8 mouse cellular contexts compared by ENCODE assay signal in genomic region chr11:59964163-59964758, GRCm38 (mm10). TPM values are rescaled to one million over a fixed set of nuclear protein-coding genes. Genes with fewer than 3 reads are reported as not detected.
DNase-seq lines count a peak whose midpoint lies in the region; ATAC-seq and TF ChIP-seq lines count a peak whose summit lies in the region.

No protein-coding gene starts in this region.

- TF ChIP-seq POLR2A in ES-Bruce4 (IDR thresholded peaks at IDR 0.05; ENCODE audit: insufficient read depth, low read length): no peak

- H3K4me1 ChIP-seq in heart, embryonic 11.5 days (ENCODE audit: control insufficient read depth, insufficient read depth, low read length): peaks cover 56% of the 10 kb centered on the region
- H3K4me1 ChIP-seq in ES-Bruce4 (ENCODE audit: control insufficient read depth, insufficient read depth, low read length): no peaks in the 10 kb centered on the region
- H3K4me1 ChIP-seq in embryonic facial prominence, embryonic 11.5 days (ENCODE audit: control insufficient read depth, insufficient read depth, low read length): peaks cover 5% of the 10 kb centered on the region
- H3K4me1 ChIP-seq in hindbrain, embryonic 11.5 days (replicated peaks; ENCODE audit: control insufficient read depth, insufficient read depth, low read length): peaks cover 11% of the 10 kb centered on the region; the same call in 1 of the 2 replicates
- H3K4me1 ChIP-seq in liver, embryonic 13.5 days (replicated peaks): peaks cover 44% of the 10 kb centered on the region
- H3K4me1 ChIP-seq in neural tube, embryonic 12.5 days: peaks cover 19% of the 10 kb centered on the region

- H3K9ac ChIP-seq in heart, embryonic 11.5 days (ENCODE audit: low read depth, low read length): peak overlapping the region; percentile 79
- H3K9ac ChIP-seq in ES-Bruce4 (ENCODE audit: low read depth, poor library complexity, severe bottlenecking): peak overlapping the region; percentile 77
- peak overlapping the region; percentile 22 for H3K9ac ChIP-seq in embryonic facial prominence, embryonic 11.5 days (replicated peaks; ENCODE audit: low read length)
- H3K9ac ChIP-seq in hindbrain, embryonic 11.5 days (ENCODE audit: low read depth, low read length): peak overlapping the region; percentile 44
- peak overlapping the region; percentile 62 for H3K9ac ChIP-seq in liver, embryonic 13.5 days
- H3K9ac ChIP-seq in neural tube, embryonic 12.5 days: peak overlapping the region; percentile 38

- 0 out of 2 replicates have a peak, but pooled peaks cover 4% of the 10 kb centered on the region for H3K27me3 ChIP-seq in heart, embryonic 11.5 days (ENCODE audit: control insufficient read depth, insufficient read depth, low read length)
- H3K27me3 ChIP-seq in ES-Bruce4 (ENCODE audit: control insufficient read depth, insufficient read depth, low read length, poor library complexity, severe bottlenecking): no peaks in the 10 kb centered on the region
- peaks cover 9% of the 10 kb centered on the region for H3K27me3 ChIP-seq in embryonic facial prominence, embryonic 11.5 days (ENCODE audit: control insufficient read depth, insufficient read depth, low read length)
- peaks cover 21% of the 10 kb centered on the region for H3K27me3 ChIP-seq in hindbrain, embryonic 11.5 days (ENCODE audit: control insufficient read depth, insufficient read depth, low read length)
- H3K27me3 ChIP-seq in liver, embryonic 13.5 days: peaks cover 51% of the 10 kb centered on the region
- peaks cover 32% of the 10 kb centered on the region for H3K27me3 ChIP-seq in neural tube, embryonic 12.5 days (replicated peaks)

- 2% methylated on average over 33 of the region's 33 CpGs for WGBS in heart, embryonic 11.5 days (ENCODE audit: insufficient replicate concordance)
- WGBS in embryonic facial prominence, embryonic 11.5 days: 4% methylated on average over 33 of the region's 33 CpGs
- 2% methylated on average over 33 of the region's 33 CpGs for WGBS in hindbrain, embryonic 11.5 days
- WGBS in liver, embryonic 13.5 days (ENCODE audit: insufficient replicate concordance): 2% methylated on average over 33 of the region's 33 CpGs
- WGBS in neural tube, embryonic 12.5 days: 3% methylated on average over 33 of the region's 33 CpGs

- H3K9me3 ChIP-seq in heart, embryonic 11.5 days (replicated peaks; ENCODE audit: control insufficient read depth, low read length): no peaks in the 10 kb centered on the region
- no peaks in the 10 kb centered on the region for H3K9me3 ChIP-seq in ES-Bruce4 (replicated peaks; ENCODE audit: control insufficient read depth, insufficient read depth, low read length, poor library complexity, severe bottlenecking)
- no peaks in the 10 kb centered on the region for H3K9me3 ChIP-seq in embryonic facial prominence, embryonic 11.5 days (replicated peaks; ENCODE audit: control insufficient read depth, low read length)
- no peaks in the 10 kb centered on the region for H3K9me3 ChIP-seq in hindbrain, embryonic 11.5 days (ENCODE audit: control insufficient read depth, low read length)
- H3K9me3 ChIP-seq in liver, embryonic 13.5 days (replicated peaks): no peaks in the 10 kb centered on the region
- H3K9me3 ChIP-seq in neural tube, embryonic 12.5 days: no peaks in the 10 kb centered on the region

- H3K27ac ChIP-seq in heart, embryonic 11.5 days (ENCODE audit: low read depth, low read length): peak overlapping the region; percentile 68
- H3K27ac ChIP-seq in ES-Bruce4 (ENCODE audit: insufficient read depth, low read length): no peak overlapping the region
- H3K27ac ChIP-seq in embryonic facial prominence, embryonic 11.5 days (replicated peaks; ENCODE audit: low read depth, low read length): no peak overlapping the region
- H3K27ac ChIP-seq in hindbrain, embryonic 11.5 days (ENCODE audit: low read depth, low read length): no peak overlapping the region
- H3K27ac ChIP-seq in liver, embryonic 13.5 days: no peak overlapping the region
- H3K27ac ChIP-seq in neural tube, embryonic 12.5 days: no peak overlapping the region

- no peak for DNase-seq in heart, adult 9 months (ENCODE audit: low spot score in 2 of 2)
- peak; percentile 38 for DNase-seq in embryonic facial prominence, embryonic 11.5 days (ENCODE audit: low spot score)
- peak; percentile 67 for DNase-seq in hindbrain, embryonic 11.5 days (ENCODE audit: low spot score)
- DNase-seq in liver, embryonic 13.5 days: no peak
- no peak for DNase-seq in retina, embryonic 14.5 days (ENCODE audit: low spot score)

- no peak for TF ChIP-seq EP300 in ES-Bruce4 (IDR thresholded peaks at IDR 0.05; ENCODE audit: insufficient read depth, low read depth, low read length)

- TF ChIP-seq CTCF in ES-Bruce4 (IDR thresholded peaks at IDR 0.05; ENCODE audit: low read depth, low read length): no peak

- peak overlapping the region; percentile 61 for H3K4me3 ChIP-seq in heart, embryonic 11.5 days (ENCODE audit: low read depth, low read length)
- H3K4me3 ChIP-seq in ES-Bruce4 (ENCODE audit: low read depth, low read length): peak overlapping the region; percentile 76
- H3K4me3 ChIP-seq in embryonic facial prominence, embryonic 11.5 days (ENCODE audit: low read depth, low read length): peak overlapping the region; percentile 43
- peak overlapping the region; percentile 45 for H3K4me3 ChIP-seq in hindbrain, embryonic 11.5 days (ENCODE audit: low read depth, low read length)
- peak overlapping the region; percentile 58 for H3K4me3 ChIP-seq in liver, embryonic 13.5 days (replicated peaks)
- H3K4me3 ChIP-seq in neural tube, embryonic 12.5 days: peak overlapping the region; percentile 34

- H3K36me3 ChIP-seq in heart, embryonic 11.5 days (ENCODE audit: control insufficient read depth, insufficient read depth, low read length): peaks cover 2% of the 10 kb centered on the region; the same call in 1 of the 2 replicates
- H3K36me3 ChIP-seq in ES-Bruce4 (ENCODE audit: control insufficient read depth, insufficient read depth, low read length, poor library complexity, severe bottlenecking): peaks cover 3% of the 10 kb centered on the region; the same call in 1 of the 2 replicates
- no peaks in the 10 kb centered on the region; the same call in 1 of the 2 replicates for H3K36me3 ChIP-seq in embryonic facial prominence, embryonic 11.5 days (replicated peaks; ENCODE audit: control insufficient read depth, insufficient read depth, low read depth, low read length)
- H3K36me3 ChIP-seq in hindbrain, embryonic 11.5 days (ENCODE audit: control insufficient read depth, insufficient read depth, low read length): no peaks in the 10 kb centered on the region
- peaks cover 26% of the 10 kb centered on the region for H3K36me3 ChIP-seq in liver, embryonic 13.5 days
- H3K36me3 ChIP-seq in neural tube, embryonic 12.5 days: peaks cover 20% of the 10 kb centered on the region

- no peak for ATAC-seq in heart, embryonic 11.5 days (replicated peaks; ENCODE audit: insufficient number of reproducible peaks, low FRiP score, low TSS enrichment)
- ATAC-seq in embryonic facial prominence, embryonic 11.5 days (replicated peaks; ENCODE audit: insufficient number of reproducible peaks, low FRiP score, low TSS enrichment, low read depth): no peak
- no peak for ATAC-seq in hindbrain, embryonic 11.5 days (ENCODE audit: low FRiP score)
- ATAC-seq in liver, embryonic 13.5 days (ENCODE audit: low read depth): no peak
- no peak for ATAC-seq in neural tube, embryonic 12.5 days (ENCODE audit: low FRiP score, low read depth)

- peak overlapping the region; percentile 98 for H3K4me2 ChIP-seq in heart, embryonic 11.5 days
- peak overlapping the region; percentile 89 for H3K4me2 ChIP-seq in embryonic facial prominence, embryonic 11.5 days (ENCODE audit: low read depth, low read length)
- H3K4me2 ChIP-seq in hindbrain, embryonic 11.5 days (replicated peaks; ENCODE audit: low read depth, low read length): peak overlapping the region; percentile 76
- peak overlapping the region; percentile 83 for H3K4me2 ChIP-seq in liver, embryonic 13.5 days
- peak overlapping the region; percentile 77 for H3K4me2 ChIP-seq in neural tube, embryonic 12.5 days (replicated peaks)

RNA-seq across cellular contexts. Expression of gene Rasd1, which starts 0.5 kb away (rescaled TPM):
- polyA plus RNA-seq in heart, embryonic 11.5 days (2014; fragmentation: Nextera tagmentation; extraction: Ambion mirVana): 12.0 and 13.9 TPM in 2 replicates
- 0.63 and 1.1 TPM in 2 replicates for polyA plus RNA-seq in ES-Bruce4 (2011; ENCODE audit: insufficient read depth, insufficient read length, low read depth, missing spikeins)
- polyA plus RNA-seq in embryonic facial prominence, embryonic 11.5 days (2014; fragmentation: Nextera tagmentation; extraction: Ambion mirVana): 2.2 TPM in 2 replicates
- 1.2 and 1.5 TPM in 2 replicates for polyA plus RNA-seq in hindbrain, embryonic 11.5 days (2014; fragmentation: Nextera tagmentation; extraction: Ambion mirVana)
- polyA plus RNA-seq in liver, embryonic 13.5 days (2015; fragmentation: Nextera tagmentation; extraction: Ambion mirVana): 1.0 and 1.2 TPM in 2 replicates
- 1.2 and 1.3 TPM in 2 replicates for polyA plus RNA-seq in neural tube, embryonic 12.5 days (2016; fragmentation: Nextera tagmentation; extraction: Ambion mirVana)

RNA-seq across cellular contexts. Expression of gene Med9, which starts 16.3 kb away (rescaled TPM):
- polyA plus RNA-seq in heart, embryonic 11.5 days (2014; fragmentation: Nextera tagmentation; extraction: Ambion mirVana): 49.1 and 51.2 TPM in 2 replicates
- polyA plus RNA-seq in ES-Bruce4 (2011; ENCODE audit: insufficient read depth, insufficient read length, low read depth, missing spikeins): 19.8 and 19.9 TPM in 2 replicates
- 40.9 and 45.9 TPM in 2 replicates for polyA plus RNA-seq in embryonic facial prominence, embryonic 11.5 days (2014; fragmentation: Nextera tagmentation; extraction: Ambion mirVana)
- polyA plus RNA-seq in hindbrain, embryonic 11.5 days (2014; fragmentation: Nextera tagmentation; extraction: Ambion mirVana): 40.1 and 44.9 TPM in 2 replicates
- 26.2 and 26.8 TPM in 2 replicates for polyA plus RNA-seq in liver, embryonic 13.5 days (2015; fragmentation: Nextera tagmentation; extraction: Ambion mirVana)
- polyA plus RNA-seq in neural tube, embryonic 12.5 days (2016; fragmentation: Nextera tagmentation; extraction: Ambion mirVana): 39.9 and 40.7 TPM in 2 replicates

Comparison
In these comparisons a context has a peak if more than half of its experiments do, and no peak if none do; other contexts are left out.
1. H3K9ac ChIP-seq: peak in every context shown above with its lines; median percentile 79 in heart, embryonic 11.5 days; 77 in ES-Bruce4; 62 in liver, embryonic 13.5 days; 44 in hindbrain, embryonic 11.5 days; 38 in neural tube, embryonic 12.5 days; 22 in embryonic facial prominence, embryonic 11.5 days.
2. DNase-seq: peak in embryonic facial prominence, embryonic 11.5 days (single experiment) and hindbrain, embryonic 11.5 days (single experiment); none in heart, adult 9 months (0 of 2), liver, embryonic 13.5 days (single experiment) and retina, embryonic 14.5 days (single experiment).
3. Peak in every context shown above with its lines, with median percentiles within 50 percentile points of each other: H3K4me2 ChIP-seq and H3K4me3 ChIP-seq.